Mouse (Mus musculus) ES-Bruce4 (cell line): Measurements from ENCODE around the gene Als2cr12. TPM values are rescaled to one million over a fixed set of nuclear protein-coding genes. Genes with fewer than 3 reads are reported as not detected.
"Not testable (repeated sequence)": the region's sequence is repeated elsewhere in the genome, so short reads cannot be mapped to it uniquely, and the experiment has no call there.

ENCODE experiments used
- H3K27ac ChIP-seq: 2 replicates; pipeline ENCODE4 v1.5.1; 2012; ENCODE audit warnings: low read length, inconsistent platforms; ENCODE audit not compliant: insufficient read depth
- H3K27me3 ChIP-seq: 2 replicates; pipeline ENCODE4 v1.6.1; 2012; ENCODE audit warnings: mild to moderate bottlenecking, low read length, inconsistent platforms; ENCODE audit not compliant: control insufficient read depth, poor library complexity, insufficient read depth, severe bottlenecking
- H3K36me3 ChIP-seq: 2 replicates; pipeline ENCODE4 v1.6.1; 2012; ENCODE audit warnings: inconsistent platforms, mild to moderate bottlenecking, low read length, moderate library complexity; ENCODE audit not compliant: control insufficient read depth, poor library complexity, insufficient read depth, severe bottlenecking
- H3K4me1 ChIP-seq: one replicate; pipeline ENCODE4 v1.8.1; 2011; ENCODE audit warnings: low read length; ENCODE audit not compliant: control insufficient read depth, insufficient read depth
- H3K4me3 ChIP-seq: 2 replicates; pipeline ENCODE4 v1.5.1; 2011; ENCODE audit warnings: low read depth, mild to moderate bottlenecking, low read length
- H3K9ac ChIP-seq: 2 replicates; pipeline ENCODE4 v1.6.1; 2012; ENCODE audit warnings: low read depth, mild to moderate bottlenecking, inconsistent platforms; ENCODE audit not compliant: poor library complexity, severe bottlenecking
- H3K9me3 ChIP-seq: replicated peaks from 2 replicates; pipeline ENCODE4 v1.6.1; 2012; ENCODE audit warnings: mild to moderate bottlenecking, low read length, inconsistent platforms; ENCODE audit not compliant: control insufficient read depth, poor library complexity, insufficient read depth, severe bottlenecking
- CTCF ChIP-seq: IDR thresholded peaks from one replicate; pipeline ENCODE4 v1.8.1; 2011; ENCODE audit warnings: low read depth, low read length
- EP300 ChIP-seq: IDR thresholded peaks from 2 replicates; pipeline ENCODE4 v1.6.1; 2011; ENCODE audit warnings: low read depth, low read length; ENCODE audit not compliant: insufficient read depth
- POLR2A ChIP-seq: IDR thresholded peaks from one replicate; pipeline ENCODE4 v1.8.1; 2011; ENCODE audit warnings: low read length; ENCODE audit not compliant: insufficient read depth
- polyA plus RNA-seq: library from polyadenylated mRNA; stranded (reverse); fragments of >200 nt; gene quantifications from 2 replicates; pipeline ENCODE4 v1.2.4, GENCODE M21; 2011; ENCODE audit warnings: low read depth; ENCODE audit not compliant: missing spikeins, insufficient read depth, insufficient read length

The Als2cr12 gene
- polyA plus RNA-seq, 1 experiment: not detected

GRCm38 (mm10) chr1:58693696-58694095 is 2.1 kb downstream of the Als2cr12 start:
- H3K9ac ChIP-seq: no peak overlapping the region
- no peak for TF ChIP-seq CTCF
- TF ChIP-seq EP300: no peak
- TF ChIP-seq POLR2A: no peak
- no peaks in the 10 kb centered on the region for H3K27me3 ChIP-seq
- peaks cover 12% of the 10 kb centered on the region for H3K9me3 ChIP-seq
- H3K4me3 ChIP-seq: no peak overlapping the region
- no peak overlapping the region for H3K27ac ChIP-seq
- no peaks in the 10 kb centered on the region for H3K36me3 ChIP-seq
- no peaks in the 10 kb centered on the region for H3K4me1 ChIP-seq

- H3K36me3 ChIP-seq, H3K27ac ChIP-seq, H3K27me3 ChIP-seq, H3K4me1 ChIP-seq, H3K4me3 ChIP-seq, H3K9ac ChIP-seq: not testable (repeated sequence)
- peaks cover 14% of the 10 kb centered on the region for H3K9me3 ChIP-seq
Observed at GRCm38 (mm10) chr1:58691718-58692117, 4.1 kb downstream of the Als2cr12 start.

- peaks cover 14% of the 10 kb centered on the region for H3K9me3 ChIP-seq
- H3K27ac ChIP-seq, H3K9ac ChIP-seq: not testable (repeated sequence)
Observed at GRCm38 (mm10) chr1:58690834-58691488, 4.8 kb downstream of the Als2cr12 start.

GRCm38 (mm10) chr1:58690006-58690744 is 5.6 kb downstream of the Als2cr12 start:
- H3K27me3 ChIP-seq: no peaks in the 10 kb centered on the region
- no peak overlapping the region for H3K27ac ChIP-seq
- no peak overlapping the region for H3K4me3 ChIP-seq
- TF ChIP-seq POLR2A: no peak
- TF ChIP-seq EP300: no peak
- TF ChIP-seq CTCF: no peak
- H3K36me3 ChIP-seq: no peaks in the 10 kb centered on the region
- peaks cover 15% of the 10 kb centered on the region for H3K9me3 ChIP-seq
- no peaks in the 10 kb centered on the region for H3K4me1 ChIP-seq
- no peak overlapping the region for H3K9ac ChIP-seq

More at GRCm38 (mm10) chr1:58690834-58691488, 4.8 kb downstream of the Als2cr12 start:
- not testable (repeated sequence) for H3K27me3 ChIP-seq, H3K4me1 ChIP-seq, H3K4me3 ChIP-seq, H3K36me3 ChIP-seq

- Histone ChIP-seq H3K9me3 (peaks cover 22% of the 10 kb centered on the region), H3K4me3 (no peak overlapping the region), H3K36me3 (no peaks in the 10 kb centered on the region), H3K27ac (no peak overlapping the region), H3K27me3 (no peaks in the 10 kb centered on the region), H3K9ac (no peak overlapping the region), H3K4me1 (no peaks in the 10 kb centered on the region)
- TF ChIP-seq POLR2A (no peak), CTCF (no peak), EP300 (no peak)
Observed at GRCm38 (mm10) chr1:58689426-58689825, 6.4 kb downstream of the Als2cr12 start.

GRCm38 (mm10) chr1:58678412-58678811 is 17.4 kb downstream of the Als2cr12 start:
- H3K27ac ChIP-seq, H3K4me3 ChIP-seq, H3K9ac ChIP-seq, H3K9me3 ChIP-seq, H3K4me1 ChIP-seq, H3K27me3 ChIP-seq, H3K36me3 ChIP-seq: not testable (repeated sequence)
